Mouse (Mus musculus) embryonic facial prominence, embryonic 13.5 days (tissue): ENCODE data around the gene Rsph9. TPM values are rescaled to one million over a fixed set of nuclear protein-coding genes. Genes with fewer than 3 reads are reported as not detected.

Source experiments
- ATAC-seq: fragments of 200-750 bp; cut with Nextera tagmentation; 2 replicates; pipeline ENCODE4 v1.8.0; 2017; ENCODE audit warnings: low read depth; ENCODE audit not compliant: insufficient number of reproducible peaks, insufficient read depth, low FRiP score, low TSS enrichment
- H3K27ac ChIP-seq: fragments of 300-500 bp; sonication (generic); 2 replicates; pipeline ENCODE4 v1.5.1; 2015; ENCODE audit warnings: moderate library complexity, mild to moderate bottlenecking, inconsistent platforms
- H3K27me3 ChIP-seq: fragments of 300-500 bp; sonication (generic); 2 replicates; pipeline ENCODE4 v1.6.1; 2015; ENCODE audit warnings: mild to moderate bottlenecking, inconsistent platforms
- H3K36me3 ChIP-seq: fragments of 300-500 bp; sonication (generic); 2 replicates; pipeline ENCODE4 v1.6.1; 2015; ENCODE audit warnings: mild to moderate bottlenecking, inconsistent platforms
- H3K4me1 ChIP-seq: fragments of 300-500 bp; sonication (generic); 2 replicates; pipeline ENCODE4 v1.6.1; 2015; ENCODE audit warnings: inconsistent platforms
- H3K4me2 ChIP-seq: fragments of 300-500 bp; sonication (generic); 2 replicates; pipeline ENCODE4 v1.6.1; 2015; ENCODE audit warnings: moderate library complexity, mild to moderate bottlenecking, inconsistent platforms
- H3K4me3 ChIP-seq: fragments of 300-500 bp; sonication (generic); 2 replicates; pipeline ENCODE4 v1.5.1; 2015; ENCODE audit warnings: mild to moderate bottlenecking, inconsistent platforms
- H3K9ac ChIP-seq: fragments of 300-500 bp; sonication (generic); 2 replicates; pipeline ENCODE4 v1.6.1; 2015; ENCODE audit warnings: mild to moderate bottlenecking, inconsistent platforms
- H3K9me3 ChIP-seq: fragments of 300-500 bp; sonication (generic); 2 replicates; pipeline ENCODE4 v1.6.1; 2016; ENCODE audit warnings: inconsistent platforms
- WGBS: fragments of 180-500 bp; shearing (Covaris S2); methylation state at CpG from one replicate; pipeline ENCODE4 v1.1.7; 2015; ENCODE audit warnings: mixed read lengths; 5-methylcytosine and 5-hydroxymethylcytosine counted together
- polyA plus RNA-seq: library from polyadenylated mRNA; unstranded; fragments of >200 nt; fragmentation: Nextera tagmentation; extraction: Ambion mirVana; gene quantifications from 2 replicates; pipeline ENCODE4 v1.2.1, GENCODE M21; 2015

The Rsph9 gene
- polyA plus RNA-seq, 1 experiment from 2014 or later: 10.6 TPM

DNA sequence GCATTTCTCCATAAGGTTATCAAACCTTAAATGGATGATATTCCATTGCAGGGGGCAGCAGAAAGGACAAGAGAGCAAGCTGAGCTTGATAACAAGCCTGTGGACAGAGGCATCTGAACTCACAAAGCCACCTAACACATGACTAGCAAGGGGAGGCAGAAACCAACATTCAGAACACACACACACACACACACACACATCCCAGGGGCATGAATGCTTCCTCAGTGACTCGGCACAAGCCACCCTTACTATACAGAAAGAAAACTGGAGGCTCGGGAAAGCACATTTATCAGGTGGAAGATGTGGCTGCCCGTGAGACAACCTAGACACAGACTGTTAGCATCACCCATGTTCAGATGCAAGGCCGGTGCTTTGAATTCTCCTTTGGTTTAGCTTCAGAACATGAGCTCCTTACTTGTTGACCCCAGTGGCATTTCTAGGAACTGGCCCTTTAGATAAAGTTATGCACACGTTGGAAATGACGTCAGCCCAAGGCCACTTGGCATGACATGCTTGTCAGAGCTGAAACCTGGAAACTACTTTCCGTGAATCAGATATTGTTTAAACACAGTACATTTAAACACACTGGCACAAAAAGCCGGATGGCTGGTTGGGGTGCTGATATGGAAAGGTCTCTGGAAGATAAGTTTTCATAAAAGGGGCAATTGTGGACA, 5.3 kb downstream of the Rsph9 start:
- WGBS: 74% methylated on average over 8 of the region's 8 CpGs

DNA sequence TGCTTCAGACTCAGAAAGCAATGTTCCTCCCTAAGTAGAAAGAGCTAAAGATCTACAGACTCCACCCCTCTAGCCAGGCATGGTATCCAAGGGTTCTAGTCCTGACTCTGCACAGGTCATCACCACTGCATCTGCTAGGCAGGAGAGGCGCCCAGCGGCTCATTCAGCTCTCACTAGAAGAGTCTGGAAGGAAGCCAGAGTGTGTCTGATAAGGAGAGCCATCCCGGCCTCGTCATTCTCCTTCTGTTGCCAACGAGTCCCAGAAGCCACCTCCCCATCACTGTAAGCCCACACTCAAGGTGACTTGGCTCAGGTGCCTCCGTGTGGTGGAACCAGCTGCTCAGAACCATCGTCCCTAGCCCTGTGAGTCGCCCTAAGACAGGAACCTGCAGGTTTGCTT, 11.2 kb downstream of the Rsph9 start:
- Histone ChIP-seq H3K36me3 (peaks cover 29% of the 10 kb centered on the region), H3K4me1 (peaks cover 9% of the 10 kb centered on the region; the same call in 1 of the 2 replicates), H3K4me3 (no peak overlapping the region), H3K9ac (no peak overlapping the region), H3K27me3 (no peaks in the 10 kb centered on the region), H3K4me2 (no peak overlapping the region), H3K27ac (no peak overlapping the region), H3K9me3 (no peaks in the 10 kb centered on the region)
- WGBS: 74% methylated on average over 8 of the region's 8 CpGs
- no peak for ATAC-seq

More for the DNA sequence above, 5.3 kb downstream of the Rsph9 start:
- no peak overlapping the region for H3K27ac ChIP-seq
- no peak overlapping the region for H3K9ac ChIP-seq
- no peak for ATAC-seq
- H3K4me3 ChIP-seq: no peak overlapping the region
- H3K9me3 ChIP-seq: no peaks in the 10 kb centered on the region
- H3K4me2 ChIP-seq: no peak overlapping the region
- H3K36me3 ChIP-seq: peaks cover 3% of the 10 kb centered on the region; the same call in 1 of the 2 replicates
- H3K4me1 ChIP-seq: peaks cover 7% of the 10 kb centered on the region
- H3K27me3 ChIP-seq: no peaks in the 10 kb centered on the region

- Histone ChIP-seq H3K9me3 (no peaks in the 10 kb centered on the region), H3K27me3 (no peaks in the 10 kb centered on the region), H3K4me1 (peaks cover 9% of the 10 kb centered on the region; the same call in 1 of the 2 replicates), H3K4me2 (no peak overlapping the region), H3K9ac (no peak overlapping the region), H3K4me3 (no peak overlapping the region), H3K27ac (no peak overlapping the region), H3K36me3 (peaks cover 36% of the 10 kb centered on the region)
- ATAC-seq: no peak
- WGBS: 13% methylated on average over 12 of the region's 12 CpGs
These were observed 11.8 kb downstream of the Rsph9 start for GRCm38 (mm10) chr17:46132058-46132718.

GRCm38 (mm10) chr17:46129741-46130498, 14.1 kb downstream of the Rsph9 start:
- H3K9me3 ChIP-seq: no peaks in the 10 kb centered on the region
- 80% methylated on average over 13 of the region's 13 CpGs for WGBS
- no peaks in the 10 kb centered on the region for H3K27me3 ChIP-seq
- H3K36me3 ChIP-seq: peaks cover 56% of the 10 kb centered on the region
- no peak overlapping the region for H3K9ac ChIP-seq
- H3K27ac ChIP-seq: peak overlapping the region; percentile 11; the same call in 1 of the 2 replicates
- H3K4me3 ChIP-seq: no peak overlapping the region
- no peak for ATAC-seq
- H3K4me1 ChIP-seq: peaks cover 9% of the 10 kb centered on the region; the same call in 1 of the 2 replicates
- H3K4me2 ChIP-seq: no peak overlapping the region

DNA sequence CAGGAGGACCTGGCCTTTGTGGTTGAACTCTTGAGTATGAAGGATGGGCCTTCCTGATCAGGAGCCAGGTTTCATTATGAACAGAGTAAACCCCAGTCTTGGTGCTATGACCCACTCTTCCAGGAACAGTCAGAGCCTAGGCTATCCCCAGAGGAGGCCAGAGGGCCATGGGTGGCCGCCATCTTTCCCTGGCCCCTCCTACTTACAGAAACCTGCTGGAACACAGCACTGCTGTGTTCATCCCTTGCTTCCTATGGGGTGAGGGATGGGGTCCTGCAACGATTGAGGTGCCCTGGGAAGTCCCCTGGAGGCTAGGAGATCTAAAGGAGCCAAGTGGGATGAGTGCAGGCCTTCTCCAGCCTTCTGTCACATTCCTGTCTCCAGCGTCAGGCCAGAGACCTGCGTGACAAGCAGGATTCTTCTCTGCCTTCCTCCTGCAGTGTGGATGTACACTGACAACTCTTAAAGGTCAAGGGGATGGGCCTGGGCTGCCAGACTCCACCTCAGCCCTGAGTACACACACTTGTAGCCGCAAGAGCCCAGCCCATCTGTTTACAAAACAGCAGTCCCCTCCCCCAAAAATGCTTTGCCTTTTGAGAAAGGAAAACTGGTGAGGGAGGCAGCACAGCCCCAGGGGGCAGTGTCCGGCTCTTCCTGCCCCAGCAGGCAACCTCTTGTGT, 16.1 kb downstream of the Rsph9 start:
- Histone ChIP-seq H3K4me1 (peaks cover 9% of the 10 kb centered on the region; the same call in 1 of the 2 replicates), H3K27me3 (no peaks in the 10 kb centered on the region), H3K9me3 (no peaks in the 10 kb centered on the region), H3K4me3 (no peak overlapping the region), H3K36me3 (peaks cover 75% of the 10 kb centered on the region), H3K4me2 (no peak overlapping the region), H3K9ac (0 out of 2 replicates have a peak overlapping the region, but pooled peaks have one; percentile 16), H3K27ac (no peak overlapping the region)
- ATAC-seq: no peak
- WGBS: 73% methylated on average over 6 of the region's 6 CpGs

DNA sequence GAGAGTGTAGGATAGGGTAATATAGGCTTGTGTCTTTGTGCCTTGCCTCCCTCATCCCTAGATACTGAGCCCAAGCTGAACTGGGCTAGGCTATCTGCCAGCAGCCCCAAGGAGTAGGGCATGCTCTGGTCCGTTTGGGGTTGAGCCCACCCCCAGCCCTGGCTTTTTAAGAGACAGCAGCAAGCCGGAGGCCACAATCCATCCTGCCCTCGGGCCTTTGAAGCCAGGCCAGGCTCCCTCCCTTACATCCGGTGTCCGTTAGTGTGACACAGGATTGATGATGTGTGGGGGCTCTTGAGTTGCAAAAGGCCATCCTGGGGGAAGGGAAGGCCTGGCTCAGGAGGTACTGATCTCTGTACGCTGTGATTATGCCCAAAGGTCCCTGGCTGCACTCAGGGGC, 17.4 kb downstream of the Rsph9 start:
- Histone ChIP-seq H3K9ac (no peak overlapping the region), H3K27me3 (no peaks in the 10 kb centered on the region), H3K9me3 (no peaks in the 10 kb centered on the region), H3K36me3 (peaks cover 89% of the 10 kb centered on the region), H3K27ac (no peak overlapping the region), H3K4me2 (no peak overlapping the region), H3K4me3 (no peak overlapping the region), H3K4me1 (no peaks in the 10 kb centered on the region)
- ATAC-seq: no peak
- 65% methylated on average over 6 of the region's 6 CpGs for WGBS

DNA sequence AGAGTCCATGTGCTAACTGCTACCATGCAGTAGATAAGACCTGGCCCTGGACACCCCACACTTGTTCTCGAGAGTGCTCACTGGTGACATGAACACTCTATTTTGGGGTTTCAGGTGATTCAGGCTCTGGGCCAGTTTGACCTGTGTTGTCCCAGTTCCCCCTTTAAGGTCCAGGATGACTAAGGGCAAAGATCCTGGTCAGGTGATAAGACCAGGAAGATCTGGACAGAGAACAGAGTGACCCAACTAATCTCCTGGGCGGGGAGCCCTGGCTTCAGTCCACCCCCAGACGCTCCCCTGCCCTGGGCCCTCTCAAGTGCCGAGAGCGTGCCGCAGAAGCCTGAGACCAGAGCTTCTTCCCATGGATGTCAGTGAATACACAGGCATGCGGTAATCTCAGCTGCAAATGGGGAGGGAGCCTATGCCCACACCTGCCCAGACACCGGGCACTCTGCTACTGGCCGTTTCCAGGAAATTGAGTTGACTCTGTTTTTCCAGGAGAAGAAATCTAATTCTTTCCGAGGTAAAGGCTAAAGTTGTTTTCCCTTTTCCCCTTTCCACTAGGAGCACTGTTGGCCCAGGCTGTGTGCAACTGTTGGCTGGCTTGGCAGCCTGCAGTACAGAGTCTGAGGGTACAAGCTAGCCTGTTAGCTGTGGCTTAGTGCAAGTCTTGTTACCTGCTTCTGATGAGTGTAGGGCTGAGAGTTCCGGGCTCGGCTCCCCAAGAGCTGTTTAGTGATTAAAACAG, 19.9 kb downstream of the Rsph9 start:
- Histone ChIP-seq H3K27ac (no peak overlapping the region), H3K36me3 (peaks cover 89% of the 10 kb centered on the region), H3K27me3 (no peaks in the 10 kb centered on the region), H3K9ac (no peak overlapping the region), H3K9me3 (no peaks in the 10 kb centered on the region), H3K4me1 (no peaks in the 10 kb centered on the region), H3K4me3 (no peak overlapping the region), H3K4me2 (no peak overlapping the region)
- 91% methylated on average over 12 of the region's 12 CpGs for WGBS
- no peak for ATAC-seq

- H3K36me3 ChIP-seq: peaks cover 89% of the 10 kb centered on the region
- no peak overlapping the region for H3K9ac ChIP-seq
- H3K9me3 ChIP-seq: no peaks in the 10 kb centered on the region
- 90% methylated on average over 4 of the region's 4 CpGs for WGBS
- no peak overlapping the region for H3K27ac ChIP-seq
- H3K4me3 ChIP-seq: no peak overlapping the region
- no peaks in the 10 kb centered on the region for H3K27me3 ChIP-seq
- peaks cover 3% of the 10 kb centered on the region for H3K4me1 ChIP-seq
- H3K4me2 ChIP-seq: no peak overlapping the region
- no peak for ATAC-seq
These were observed 20.7 kb downstream of the Rsph9 start for GRCm38 (mm10) chr17:46123285-46123684.

GRCm38 (mm10) chr17:46122791-46123190, 21.2 kb downstream of the Rsph9 start:
- H3K9me3 ChIP-seq: no peaks in the 10 kb centered on the region
- no peak overlapping the region for H3K4me3 ChIP-seq
- no peak for ATAC-seq
- no peaks in the 10 kb centered on the region for H3K27me3 ChIP-seq
- H3K36me3 ChIP-seq: peaks cover 89% of the 10 kb centered on the region
- H3K4me1 ChIP-seq: peaks cover 8% of the 10 kb centered on the region
- 97% methylated on average over 4 of the region's 4 CpGs for WGBS
- no peak overlapping the region for H3K27ac ChIP-seq
- no peak overlapping the region for H3K4me2 ChIP-seq
- no peak overlapping the region for H3K9ac ChIP-seq

DNA sequence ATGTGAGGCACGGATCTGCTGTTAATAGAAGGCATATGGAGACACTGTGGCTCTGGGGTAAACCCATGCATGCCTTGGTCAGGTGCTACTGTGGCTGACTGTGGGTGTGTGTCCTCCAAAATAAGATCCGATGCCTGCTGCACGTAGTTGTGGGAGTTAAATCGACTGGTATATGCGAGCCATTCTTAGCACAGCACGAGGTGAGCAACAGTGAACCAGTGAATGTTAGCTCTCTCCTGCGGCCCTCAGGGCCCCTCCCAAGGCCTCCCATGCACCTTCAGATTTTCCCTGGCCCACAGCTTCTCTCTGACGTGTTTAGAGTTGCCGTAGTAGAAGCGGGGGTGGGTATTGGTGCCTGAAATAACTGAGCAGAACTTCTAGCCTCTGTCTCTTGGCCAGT, 24.4 kb downstream of the Rsph9 start:
- WGBS: 83% methylated on average over 10 of the region's 10 CpGs
- Histone ChIP-seq H3K9me3 (no peaks in the 10 kb centered on the region), H3K27ac (no peak overlapping the region), H3K4me3 (no peak overlapping the region), H3K36me3 (peaks cover 61% of the 10 kb centered on the region), H3K9ac (no peak overlapping the region), H3K4me1 (peaks cover 39% of the 10 kb centered on the region), H3K27me3 (no peaks in the 10 kb centered on the region), H3K4me2 (no peak overlapping the region)
- ATAC-seq: no peak

GRCm38 (mm10) chr17:46118423-46118850, 25.6 kb downstream of the Rsph9 start:
- H3K27ac ChIP-seq: no peak overlapping the region
- whole genome bisulfite sequencing: 66% methylated on average over 4 of the region's 4 CpGs
- H3K4me1 ChIP-seq: peaks cover 47% of the 10 kb centered on the region
- no peak overlapping the region for H3K4me2 ChIP-seq
- no peaks in the 10 kb centered on the region for H3K27me3 ChIP-seq
- H3K9me3 ChIP-seq: no peaks in the 10 kb centered on the region
- no peak for ATAC-seq
- H3K36me3 ChIP-seq: peaks cover 49% of the 10 kb centered on the region
- H3K9ac ChIP-seq: no peak overlapping the region
- no peak overlapping the region for H3K4me3 ChIP-seq
